Mouse (Mus musculus): ENCODE results near the gene Mrpl34. TPM values are rescaled to one million over a fixed set of nuclear protein-coding genes. Genes with fewer than 3 reads are reported as not detected.

Gene Mrpl34
- polyA plus RNA-seq, 1 experiment from 2014 or later: 234 TPM

DNA sequence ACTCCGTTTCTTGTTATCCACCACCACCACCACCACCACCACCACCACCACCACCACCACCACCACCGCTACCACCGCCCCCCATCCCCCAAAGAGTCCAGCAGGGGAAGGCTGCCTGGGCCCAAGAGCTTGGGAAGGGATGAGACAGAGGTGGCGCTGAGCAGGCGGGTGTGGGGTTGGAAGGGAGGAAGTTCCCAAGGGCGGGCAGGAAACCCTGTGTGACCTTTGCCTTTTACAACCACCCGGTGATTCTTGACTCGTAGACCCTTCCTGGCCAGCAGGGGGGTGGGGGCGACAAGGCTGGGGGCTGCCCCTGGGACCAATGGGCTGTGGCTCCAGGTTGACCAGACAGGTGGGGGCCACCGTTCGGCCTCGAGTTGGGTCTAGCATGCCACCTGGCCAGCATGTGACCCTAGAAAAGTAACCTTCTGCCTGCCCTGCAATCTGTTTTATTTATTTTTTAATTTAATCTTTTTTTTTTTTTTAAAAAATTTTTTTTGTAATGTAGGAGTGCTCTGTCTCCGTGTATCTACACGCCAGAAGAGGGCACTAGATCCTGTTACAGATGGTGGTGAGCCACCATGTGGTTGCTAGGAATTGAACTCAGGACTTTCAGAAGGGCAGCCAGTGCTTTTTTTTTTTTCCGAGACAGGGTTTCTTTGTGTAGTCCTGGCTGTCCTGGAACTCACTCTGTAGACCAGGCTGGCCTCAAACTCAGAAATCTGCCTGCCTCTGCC lies 48.4 kb downstream of the Mrpl34 start:
- H3K27ac ChIP-seq (ENCODE audit: low read length): no peak overlapping the region

DNA sequence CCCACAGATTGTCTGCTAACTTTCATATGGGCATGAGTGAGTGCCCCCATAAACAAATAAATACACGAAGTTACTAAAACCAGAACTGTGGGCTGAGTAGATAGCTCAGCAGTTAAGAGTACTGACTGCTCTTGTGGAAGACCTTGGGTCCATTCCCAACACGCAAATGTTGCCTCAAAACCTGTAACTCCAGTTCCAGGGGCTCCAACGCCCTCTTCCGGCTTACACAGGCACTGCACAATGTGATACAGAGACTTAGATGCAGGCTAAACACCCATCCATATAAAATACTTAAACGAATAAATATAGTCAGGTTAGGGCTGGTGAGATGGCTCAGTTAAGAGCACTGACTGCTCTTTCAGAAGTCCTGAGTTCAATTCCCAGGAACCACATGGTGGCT lies 50.3 kb downstream of the Mrpl34 start:
- Histone ChIP-seq H3K27me3 (replicated peaks; ENCODE audit: control insufficient read depth, insufficient read depth, low read length) (no peaks in the 10 kb centered on the region; the same call in 1 of the 2 replicates), H3K9ac (ENCODE audit: low read depth, low read length) (no peak overlapping the region), H3K9me3 (ENCODE audit: control insufficient read depth, low read length) (no peaks in the 10 kb centered on the region), H3K4me1 (ENCODE audit: control insufficient read depth, insufficient read depth, low read length) (0 out of 2 replicates have a peak, but pooled peaks cover 2% of the 10 kb centered on the region), H3K4me3 (ENCODE audit: low read length) (no peak overlapping the region), H3K4me2 (ENCODE audit: low read depth, low read length) (no peak overlapping the region), H3K27ac (ENCODE audit: low read length) (no peak overlapping the region), H3K36me3 (ENCODE audit: control insufficient read depth, insufficient read depth, low read length) (no peaks in the 10 kb centered on the region)
- 72% methylated on average over 5 of the region's 5 CpGs for WGBS
- ATAC-seq: no peak

More for the DNA sequence above, 48.4 kb downstream of the Mrpl34 start:
- Histone ChIP-seq H3K4me2 (ENCODE audit: low read depth, low read length) (no peak overlapping the region), H3K9me3 (ENCODE audit: control insufficient read depth, low read length) (no peaks in the 10 kb centered on the region), H3K4me3 (ENCODE audit: low read length) (no peak overlapping the region), H3K36me3 (ENCODE audit: control insufficient read depth, insufficient read depth, low read length) (no peaks in the 10 kb centered on the region), H3K9ac (ENCODE audit: low read depth, low read length) (no peak overlapping the region), H3K27me3 (replicated peaks; ENCODE audit: control insufficient read depth, insufficient read depth, low read length) (peaks cover 7% of the 10 kb centered on the region), H3K4me1 (ENCODE audit: control insufficient read depth, insufficient read depth, low read length) (peaks cover 9% of the 10 kb centered on the region; the same call in 1 of the 2 replicates)
- WGBS: 70% methylated on average over 15 of the region's 15 CpGs
- no peak for ATAC-seq

Other genes starting within 250 kb of the Mrpl34 start
- 11.6 and 12.4 TPM in 2 replicates for gene Myo9b, start 192.2 kb upstream of the Mrpl34 start, polyA plus RNA-seq (2015; fragmentation: Nextera tagmentation; extraction: Ambion mirVana)
- gene Haus8, start 192.0 kb upstream of the Mrpl34 start, polyA plus RNA-seq (2015; fragmentation: Nextera tagmentation; extraction: Ambion mirVana): 43.6 and 48.4 TPM in 2 replicates
- 89.5 and 95.8 TPM in 2 replicates for gene Use1, start 98.1 kb upstream of the Mrpl34 start, polyA plus RNA-seq (2015; fragmentation: Nextera tagmentation; extraction: Ambion mirVana)
- gene Ocel1, start 93.7 kb upstream of the Mrpl34 start, polyA plus RNA-seq (2015; fragmentation: Nextera tagmentation; extraction: Ambion mirVana): 6.3 and 8.5 TPM in 2 replicates
- 35.8 and 51.1 TPM in 2 replicates for gene Nr2f6, start 83.0 kb upstream of the Mrpl34 start, polyA plus RNA-seq (2015; fragmentation: Nextera tagmentation; extraction: Ambion mirVana)
- gene Ushbp1, start 69.2 kb upstream of the Mrpl34 start, polyA plus RNA-seq (2015; fragmentation: Nextera tagmentation; extraction: Ambion mirVana): 10.8 and 10.9 TPM in 2 replicates
- 84.7 and 86.9 TPM in 2 replicates for gene Babam1, start 68.1 kb upstream of the Mrpl34 start, polyA plus RNA-seq (2015; fragmentation: Nextera tagmentation; extraction: Ambion mirVana)
- gene Ankle1, start 58.9 kb upstream of the Mrpl34 start, polyA plus RNA-seq (2015; fragmentation: Nextera tagmentation; extraction: Ambion mirVana): 32.0 and 39.4 TPM in 2 replicates
- gene Abhd8, start 1.3 kb upstream of the Mrpl34 start, polyA plus RNA-seq (2015; fragmentation: Nextera tagmentation; extraction: Ambion mirVana): 24.0 and 25.1 TPM in 2 replicates
- 88.1 and 91.7 TPM in 2 replicates for gene Dda1, start 4.2 kb downstream of the Mrpl34 start, polyA plus RNA-seq (2015; fragmentation: Nextera tagmentation; extraction: Ambion mirVana)
- 0.20 and 0.43 TPM in 2 replicates for gene Ano8, start 21.0 kb downstream of the Mrpl34 start, polyA plus RNA-seq (2015; fragmentation: Nextera tagmentation; extraction: Ambion mirVana)
- gene Gtpbp3, start 23.1 kb downstream of the Mrpl34 start, polyA plus RNA-seq (2015; fragmentation: Nextera tagmentation; extraction: Ambion mirVana): 14.0 and 14.9 TPM in 2 replicates
- 70.9 and 80.9 TPM in 2 replicates for gene Plvap, start 46.8 kb downstream of the Mrpl34 start, polyA plus RNA-seq (2015; fragmentation: Nextera tagmentation; extraction: Ambion mirVana)
- gene Ccdc194, start 60.8 kb downstream of the Mrpl34 start, polyA plus RNA-seq (2015; fragmentation: Nextera tagmentation; extraction: Ambion mirVana): 0.26 and 0.28 TPM in 2 replicates
- 38.8 and 42.0 TPM in 2 replicates for gene Bst2, start 72.5 kb downstream of the Mrpl34 start, polyA plus RNA-seq (2015; fragmentation: Nextera tagmentation; extraction: Ambion mirVana)
- gene Mvb12a, start 78.0 kb downstream of the Mrpl34 start, polyA plus RNA-seq (2015; fragmentation: Nextera tagmentation; extraction: Ambion mirVana): 126 and 130 TPM in 2 replicates
- gene Tmem221, start 93.9 kb downstream of the Mrpl34 start, polyA plus RNA-seq (2015; fragmentation: Nextera tagmentation; extraction: Ambion mirVana): 1.3 and 1.8 TPM in 2 replicates
- 0.06 TPM in 1 of 2 replicates, not detected in the other for gene Nxnl1, start 101.6 kb downstream of the Mrpl34 start, polyA plus RNA-seq (2015; fragmentation: Nextera tagmentation; extraction: Ambion mirVana)
- gene Slc27a1, start 103.9 kb downstream of the Mrpl34 start, polyA plus RNA-seq (2015; fragmentation: Nextera tagmentation; extraction: Ambion mirVana): 21.0 and 24.3 TPM in 2 replicates
- gene Pgls, start 127.2 kb downstream of the Mrpl34 start, polyA plus RNA-seq (2015; fragmentation: Nextera tagmentation; extraction: Ambion mirVana): 244 and 252 TPM in 2 replicates
- gene Fam129c, start 132.7 kb downstream of the Mrpl34 start, polyA plus RNA-seq (2015; fragmentation: Nextera tagmentation; extraction: Ambion mirVana): 3.0 and 3.5 TPM in 2 replicates
- gene Colgalt1, start 146.0 kb downstream of the Mrpl34 start, polyA plus RNA-seq (2015; fragmentation: Nextera tagmentation; extraction: Ambion mirVana): 68.0 and 70.5 TPM in 2 replicates
- 0.98 and 1.2 TPM in 2 replicates for gene Unc13a, start 206.8 kb downstream of the Mrpl34 start, polyA plus RNA-seq (2015; fragmentation: Nextera tagmentation; extraction: Ambion mirVana)
- 11.5 and 13.5 TPM in 2 replicates for gene Jak3, start 211.3 kb downstream of the Mrpl34 start, polyA plus RNA-seq (2015; fragmentation: Nextera tagmentation; extraction: Ambion mirVana)
- 2.4 and 2.5 TPM in 2 replicates for gene Insl3, start 224.3 kb downstream of the Mrpl34 start, polyA plus RNA-seq (2015; fragmentation: Nextera tagmentation; extraction: Ambion mirVana)
- 19.2 and 20.9 TPM in 2 replicates for gene B3gnt3, start 236.8 kb downstream of the Mrpl34 start, polyA plus RNA-seq (2015; fragmentation: Nextera tagmentation; extraction: Ambion mirVana)